Mouse (Mus musculus) liver, postnatal 0 days (tissue): Measurements from ENCODE around the gene Map4k4. TPM values are rescaled to one million over a fixed set of nuclear protein-coding genes. Genes with fewer than 3 reads are reported as not detected.

Source experiments
- ATAC-seq: fragments of 200-750 bp; cut with Nextera tagmentation; 2 replicates; pipeline ENCODE4 v1.8.0; 2017; ENCODE audit warnings: mild to moderate bottlenecking, moderate library complexity
- DNase-seq: peaks from one replicate; pipeline ENCODE4 v3.0.0-alpha.2; 2016
- H3K27ac ChIP-seq: fragments of 300-500 bp; sonication (generic); 2 replicates; pipeline ENCODE4 v1.5.1; 2014; ENCODE audit warnings: antibody characterized with exemption, moderate library complexity, mild to moderate bottlenecking, low read depth
- H3K27me3 ChIP-seq: fragments of 300-500 bp; sonication (generic); 2 replicates; pipeline ENCODE4 v1.6.1; 2014; ENCODE audit warnings: low read length, control low read depth, mixed read lengths; ENCODE audit not compliant: insufficient read depth
- H3K36me3 ChIP-seq: fragments of 300-500 bp; sonication (generic); replicated peaks from 2 replicates; pipeline ENCODE4 v1.6.1; 2014; ENCODE audit warnings: mild to moderate bottlenecking, control low read depth, low read length, moderate library complexity, mixed read lengths; ENCODE audit not compliant: insufficient read depth
- H3K4me1 ChIP-seq: fragments of 300-500 bp; sonication (generic); 2 replicates; pipeline ENCODE4 v1.6.1; 2014; ENCODE audit warnings: antibody characterized with exemption, mild to moderate bottlenecking, control low read depth; ENCODE audit not compliant: insufficient read depth
- H3K4me2 ChIP-seq: fragments of 300-500 bp; sonication (generic); 2 replicates; pipeline ENCODE4 v1.6.1; 2014; ENCODE audit warnings: low read depth, mild to moderate bottlenecking, low read length, moderate library complexity, mixed read lengths
- H3K4me3 ChIP-seq: fragments of 300-500 bp; sonication (generic); 2 replicates; pipeline ENCODE4 v1.5.1; 2014; ENCODE audit warnings: low read depth, low read length
- H3K9ac ChIP-seq: fragments of 300-500 bp; sonication (generic); replicated peaks from 2 replicates; pipeline ENCODE4 v1.6.1; 2014; ENCODE audit warnings: mild to moderate bottlenecking, moderate library complexity
- H3K9me3 ChIP-seq: fragments of 300-500 bp; sonication (generic); 2 replicates; pipeline ENCODE4 v1.6.1; 2016; ENCODE audit warnings: mild to moderate bottlenecking, control low read depth, low read length, mixed read lengths
- CTCF ChIP-seq: sonication (generic); IDR thresholded peaks from 2 replicates; pipeline ENCODE4 v1.5.1; 2016; ENCODE audit warnings: antibody characterized with exemption, low read depth
- EP300 ChIP-seq: IDR thresholded peaks from 2 replicates; pipeline ENCODE4 v1.6.1; 2016; ENCODE audit warnings: antibody characterized with exemption, low read depth, mild to moderate bottlenecking
- WGBS: fragments of 180-500 bp; shearing (Covaris S2); extraction: QIAGEN DNeasy Blood & Tissue Kit; methylation state at CpG from one replicate; pipeline ENCODE4 v1.1.7; 2014; ENCODE audit not compliant: insufficient replicate concordance; 5-methylcytosine and 5-hydroxymethylcytosine counted together
- polyA plus RNA-seq: library from polyadenylated mRNA; unstranded; fragments of >200 nt; fragmentation: Nextera tagmentation; extraction: Ambion mirVana; gene quantifications from 2 replicates; pipeline ENCODE4 v1.2.1, GENCODE M21; 2015

The Map4k4 gene
- polyA plus RNA-seq, 1 experiment from 2014 or later, result 4.2 TPM

DNA sequence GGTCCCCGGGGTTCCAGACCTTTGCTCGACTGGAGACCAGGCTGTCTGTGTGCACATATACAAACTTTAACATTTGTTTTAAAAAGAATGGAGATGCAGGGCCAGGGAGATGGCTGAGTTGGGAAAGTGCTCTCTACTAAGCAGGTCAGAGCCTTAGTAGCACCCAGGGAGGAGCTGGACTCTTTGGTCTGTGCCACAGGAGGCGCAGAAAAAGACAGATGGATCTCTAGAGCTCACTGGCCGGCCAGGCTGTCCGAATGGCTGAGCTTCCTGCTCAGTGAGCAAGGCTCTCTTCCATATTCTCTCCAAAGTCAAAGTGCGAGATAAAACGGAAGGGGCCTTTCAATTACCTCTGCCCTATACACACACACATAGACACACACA is 33.6 kb upstream of the Map4k4 start:
- H3K4me1 ChIP-seq, result peaks cover 13% of the 10 kb centered on the region; the same call in 1 of the 2 replicates
- 65% methylated on average over 7 of the region's 7 CpGs for WGBS
- H3K27ac ChIP-seq, result 0 out of 2 replicates have a peak overlapping the region, but pooled peaks have one; percentile 86
- no peak overlapping the region for H3K4me2 ChIP-seq
- no peak overlapping the region for H3K4me3 ChIP-seq
- no peak overlapping the region for H3K9ac ChIP-seq
- no peaks in the 10 kb centered on the region for H3K36me3 ChIP-seq
- ATAC-seq (no peak), DNase-seq (no peak)
- no peaks in the 10 kb centered on the region for H3K9me3 ChIP-seq
- H3K27me3 ChIP-seq, result no peaks in the 10 kb centered on the region
- no peak for TF ChIP-seq CTCF

DNA sequence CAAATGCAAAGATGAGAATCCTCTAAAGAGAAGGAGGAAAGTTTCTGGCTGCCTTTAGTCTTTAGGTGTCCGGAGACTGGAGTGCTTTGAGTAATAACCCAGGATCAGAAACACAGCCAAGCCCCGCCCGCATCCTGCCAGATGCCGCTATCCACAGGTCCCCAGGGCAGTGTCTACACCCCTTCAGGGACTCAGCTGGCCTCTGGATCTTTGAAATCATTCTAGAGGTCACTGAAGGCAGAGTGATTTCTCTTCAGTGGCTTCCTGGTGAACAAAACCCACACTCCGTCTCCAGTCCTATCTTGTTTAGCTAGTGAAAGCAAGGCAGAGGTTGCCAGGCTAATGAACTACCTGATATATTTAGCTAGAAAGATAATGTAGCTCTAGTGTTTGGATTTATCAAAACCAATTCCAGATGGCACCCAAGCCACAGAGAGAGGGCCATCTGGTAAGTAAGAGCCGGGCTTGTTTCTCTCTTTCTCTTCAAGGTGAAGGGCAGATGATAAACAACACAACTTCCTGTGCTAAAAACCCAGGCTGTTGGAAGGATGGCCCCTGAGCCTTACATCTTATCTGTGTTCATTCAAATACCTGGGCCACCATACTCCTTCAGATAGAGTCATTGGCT is 32.6 kb upstream of the Map4k4 start:
- H3K4me2 ChIP-seq, result peak overlapping the region; percentile 42
- no peak overlapping the region for H3K4me3 ChIP-seq

DNA sequence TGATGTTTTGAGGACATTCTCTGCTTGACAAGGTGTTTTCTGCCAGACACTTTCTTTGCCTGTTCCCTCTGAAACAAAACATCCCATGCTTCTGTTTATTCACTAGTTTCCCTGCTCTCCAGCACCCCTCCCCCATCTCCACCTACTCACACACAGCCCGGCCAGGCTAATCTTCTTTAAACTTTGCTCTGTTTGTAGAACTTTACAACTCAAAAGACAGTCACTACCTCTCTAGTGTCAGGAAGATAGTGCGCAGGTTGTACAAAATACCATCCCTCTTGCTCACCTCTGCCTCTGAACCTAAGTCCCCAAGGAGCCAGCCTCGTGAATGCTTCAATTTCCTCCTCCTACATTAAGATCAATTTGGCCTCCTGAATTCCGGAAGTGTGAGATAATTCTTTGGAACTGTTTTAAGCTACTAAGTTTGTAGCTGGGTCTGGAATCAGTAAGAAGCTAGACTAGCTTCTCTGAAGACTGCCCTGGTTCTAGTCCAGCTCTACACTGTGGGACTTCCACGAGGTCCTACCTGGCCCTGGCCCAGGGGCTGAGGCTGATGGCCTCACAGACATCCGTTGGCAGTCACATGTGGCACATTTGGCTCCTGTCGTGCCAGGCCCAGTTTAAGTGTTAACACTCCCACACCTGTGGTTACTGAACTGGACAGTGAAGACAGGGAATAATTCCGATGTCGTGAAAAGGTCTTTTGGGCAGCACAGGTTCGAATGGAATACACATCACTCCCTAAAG is 31.7 kb upstream of the Map4k4 start:
- 51% methylated on average over 10 of the region's 10 CpGs for WGBS
- ATAC-seq (peak; percentile 61), DNase-seq (peak; percentile 48)
- TF ChIP-seq CTCF (no peak), EP300 (peak; percentile 31; the same call in 1 of the 2 replicates)
- Histone ChIP-seq H3K4me1 (peaks cover 13% of the 10 kb centered on the region; the same call in 1 of the 2 replicates), H3K27ac (peak overlapping the region; percentile 86), H3K36me3 (no peaks in the 10 kb centered on the region), H3K9ac (no peak overlapping the region), H3K4me3 (no peak overlapping the region), H3K27me3 (no peaks in the 10 kb centered on the region), H3K4me2 (no peak overlapping the region), H3K9me3 (no peaks in the 10 kb centered on the region)

More for the DNA sequence above, 32.6 kb upstream of the Map4k4 start:
- Histone ChIP-seq H3K27ac (peak overlapping the region; percentile 86), H3K4me1 (peaks cover 13% of the 10 kb centered on the region; the same call in 1 of the 2 replicates), H3K36me3 (no peaks in the 10 kb centered on the region), H3K9me3 (no peaks in the 10 kb centered on the region), H3K27me3 (no peaks in the 10 kb centered on the region), H3K9ac (no peak overlapping the region)
- WGBS, result 16% methylated on average over 6 of the region's 6 CpGs
- DNase-seq (peak; percentile 66), ATAC-seq (peak; percentile 76)
- TF ChIP-seq EP300 (no peak), CTCF (no peak)

DNA sequence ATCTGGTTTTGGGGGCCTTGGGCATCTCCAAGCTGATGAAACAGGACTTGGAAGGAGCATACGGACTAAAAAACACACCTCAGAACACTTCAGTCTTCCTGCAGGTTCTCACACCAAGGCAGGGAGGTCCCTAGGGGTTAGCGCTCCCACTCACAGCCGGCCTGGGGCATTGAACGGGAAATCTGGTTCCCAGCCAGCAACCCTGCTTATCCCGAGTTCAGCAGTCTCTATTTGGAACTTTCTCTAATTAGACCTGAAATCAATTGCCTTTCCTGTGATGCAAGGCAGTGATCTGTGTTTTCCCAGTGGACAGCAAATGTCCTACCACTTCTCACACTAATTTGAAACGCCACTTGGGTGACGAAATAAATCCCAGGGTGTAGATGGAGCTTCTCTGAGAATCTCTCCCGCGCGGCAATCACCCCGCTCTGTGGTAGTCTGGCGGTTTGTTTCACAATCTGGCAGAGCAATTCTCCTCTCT is 31.0 kb upstream of the Map4k4 start:
- 58% methylated on average over 12 of the region's 12 CpGs for WGBS
- Histone ChIP-seq H3K4me3 (no peak overlapping the region), H3K4me1 (peaks cover 13% of the 10 kb centered on the region; the same call in 1 of the 2 replicates), H3K27ac (peak overlapping the region; percentile 86), H3K27me3 (no peaks in the 10 kb centered on the region), H3K9ac (no peak overlapping the region), H3K36me3 (no peaks in the 10 kb centered on the region), H3K9me3 (no peaks in the 10 kb centered on the region), H3K4me2 (peak overlapping the region; percentile 26; the same call in 1 of the 2 replicates)
- ATAC-seq (peak; percentile 69), DNase-seq (peak; percentile 63)
- TF ChIP-seq EP300 (no peak), CTCF (no peak)

DNA sequence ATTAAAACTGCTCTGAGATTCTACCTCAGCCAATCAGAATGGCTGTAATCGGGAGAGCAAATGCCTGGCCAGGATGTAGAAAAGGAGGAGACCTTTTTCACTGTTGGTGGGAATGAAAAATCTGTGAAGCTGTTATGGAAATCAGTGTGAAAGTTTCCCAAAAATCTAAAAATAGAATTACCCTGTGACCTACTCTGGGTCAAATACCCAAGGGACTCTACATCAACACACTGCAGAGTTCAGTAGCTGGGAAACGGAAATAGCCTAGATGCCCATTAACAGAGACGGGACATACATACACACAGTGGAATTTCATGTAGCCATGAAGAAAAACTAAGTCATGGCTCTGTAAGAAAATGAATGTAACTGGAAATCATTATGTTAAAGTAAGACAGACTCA is 22.7 kb upstream of the Map4k4 start:
- no peaks in the 10 kb centered on the region for H3K27me3 ChIP-seq
- 63% methylated on average over 3 of the region's 3 CpGs for WGBS
- ATAC-seq (no peak), DNase-seq (no peak)
- H3K36me3 ChIP-seq, result no peaks in the 10 kb centered on the region
- no peaks in the 10 kb centered on the region for H3K4me1 ChIP-seq
- no peaks in the 10 kb centered on the region for H3K9me3 ChIP-seq
- no peak for TF ChIP-seq EP300
- TF ChIP-seq CTCF, result no peak
- no peak overlapping the region for H3K27ac ChIP-seq
- H3K9ac ChIP-seq, result no peak overlapping the region
- no peak overlapping the region for H3K4me2 ChIP-seq
- H3K4me3 ChIP-seq, result no peak overlapping the region

DNA sequence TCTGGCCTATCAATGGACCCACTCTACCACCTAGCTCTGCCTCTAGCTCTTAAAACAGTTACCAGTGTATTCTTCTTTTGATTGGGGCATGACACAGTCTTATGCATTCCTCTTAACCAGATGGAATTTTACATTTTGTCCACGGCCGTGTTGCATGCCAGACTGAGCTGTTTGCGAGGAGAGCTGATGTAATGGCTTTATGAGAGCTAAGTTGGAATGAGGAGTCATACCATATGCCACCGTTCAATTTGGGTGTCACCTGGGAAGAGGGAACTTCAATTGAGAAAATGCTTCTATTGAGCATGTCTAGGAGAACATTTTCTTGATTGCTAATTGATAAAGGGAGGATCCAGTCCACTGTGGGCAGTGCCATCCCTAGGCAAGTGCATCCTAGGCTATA is 18.2 kb upstream of the Map4k4 start:
- Histone ChIP-seq H3K36me3 (no peaks in the 10 kb centered on the region), H3K4me3 (no peak overlapping the region), H3K9ac (no peak overlapping the region), H3K4me1 (no peaks in the 10 kb centered on the region), H3K27ac (no peak overlapping the region), H3K4me2 (no peak overlapping the region), H3K9me3 (no peaks in the 10 kb centered on the region), H3K27me3 (no peaks in the 10 kb centered on the region)
- no peak for TF ChIP-seq CTCF
- TF ChIP-seq EP300, result no peak
- no peak for DNase-seq
- no peak for ATAC-seq
- 74% methylated on average over 4 of the region's 4 CpGs for WGBS
